Mouse (Mus musculus) liver, adult (tissue): ENCODE data around the gene Abtb2.

Experiments used
- GATA4 ChIP-seq: IDR thresholded peaks from 2 replicates; pipeline ENCODE4 v1.6.1; 2014; ENCODE audit warnings: mild to moderate bottlenecking, low read length; ENCODE audit not compliant: insufficient replicate concordance

Gene Abtb2

DNA sequence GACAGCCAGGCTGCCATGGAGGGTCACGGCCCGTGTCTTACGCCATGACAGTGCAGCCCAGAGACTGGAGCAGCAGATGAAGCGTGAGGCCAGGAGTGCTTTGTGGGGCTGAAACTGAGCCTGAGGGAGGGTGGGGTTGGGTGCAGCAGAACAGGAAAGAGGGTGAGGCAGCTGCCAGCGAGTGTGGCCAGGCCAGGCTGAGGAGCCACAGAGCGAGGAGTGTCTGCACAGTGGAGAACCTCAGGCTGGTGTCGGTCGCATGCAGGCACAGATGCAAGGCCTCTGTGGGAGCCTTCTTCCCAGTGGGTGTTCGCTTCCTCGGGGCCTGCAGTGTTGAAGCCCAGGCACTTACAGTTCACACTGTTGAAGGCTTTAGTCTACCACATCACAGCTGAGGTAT is 137.2 kb downstream of the Abtb2 start:
- no peak for TF ChIP-seq GATA4

DNA sequence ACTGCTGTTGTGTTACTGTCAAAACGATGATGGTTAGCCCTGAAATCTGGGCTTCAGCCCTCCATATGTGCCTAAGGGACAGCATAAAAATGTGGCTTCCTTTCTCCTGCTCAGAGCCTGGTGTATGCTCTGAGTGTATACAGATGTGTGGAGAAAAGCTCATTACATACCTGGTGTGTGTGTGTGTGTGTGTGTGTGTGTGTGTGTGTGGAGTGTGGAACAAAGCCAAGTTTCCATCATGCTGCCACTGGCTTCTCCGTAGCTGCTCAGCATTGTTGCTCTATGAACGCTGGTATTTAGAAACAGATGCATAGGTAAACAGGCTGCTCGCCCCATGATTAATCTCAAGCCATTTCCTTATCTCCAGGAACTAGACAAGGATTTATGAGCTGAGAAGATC is 137.8 kb downstream of the Abtb2 start:
- no peak for TF ChIP-seq GATA4

DNA sequence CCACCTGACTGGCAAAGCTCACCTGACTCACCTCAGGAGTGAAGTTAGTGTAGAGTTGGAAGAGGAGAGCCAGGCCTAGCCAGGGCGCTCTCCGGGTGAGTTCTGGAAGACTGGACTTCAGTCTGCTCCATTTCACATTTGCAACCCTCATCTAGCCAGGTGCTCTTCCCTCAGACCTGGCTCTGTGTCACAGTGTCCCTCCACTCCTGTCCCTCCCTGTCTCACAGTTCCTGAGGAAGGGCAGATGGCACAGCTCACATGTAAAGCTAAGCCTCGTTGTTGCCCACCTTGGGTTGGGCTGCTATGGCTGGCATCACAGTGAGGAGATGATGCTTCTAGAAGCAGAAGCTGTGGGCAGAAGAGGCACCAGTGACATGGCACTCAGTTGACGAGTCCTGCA is 139.7 kb downstream of the Abtb2 start:
- no peak for TF ChIP-seq GATA4

DNA sequence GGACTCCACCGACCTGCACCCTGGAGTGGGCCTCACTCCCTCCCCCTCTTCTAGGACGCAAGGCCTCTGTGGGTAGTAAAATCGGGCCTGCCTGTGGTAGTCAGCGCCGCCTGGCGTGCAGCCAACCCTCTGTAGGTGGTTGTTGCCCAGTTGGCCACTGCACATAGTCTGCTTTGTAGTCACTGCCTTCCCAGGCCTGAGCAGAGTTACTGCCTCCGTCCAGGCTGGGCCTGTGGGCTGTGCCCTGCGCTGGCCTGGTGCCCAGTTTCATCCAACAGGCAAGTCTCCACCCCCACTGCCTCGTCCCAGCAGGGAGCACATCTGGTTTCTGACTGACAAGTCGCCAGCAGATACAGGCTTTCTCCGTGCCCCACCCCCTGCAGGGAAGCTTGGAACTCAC is 140.1 kb downstream of the Abtb2 start:
- no peak for TF ChIP-seq GATA4

DNA sequence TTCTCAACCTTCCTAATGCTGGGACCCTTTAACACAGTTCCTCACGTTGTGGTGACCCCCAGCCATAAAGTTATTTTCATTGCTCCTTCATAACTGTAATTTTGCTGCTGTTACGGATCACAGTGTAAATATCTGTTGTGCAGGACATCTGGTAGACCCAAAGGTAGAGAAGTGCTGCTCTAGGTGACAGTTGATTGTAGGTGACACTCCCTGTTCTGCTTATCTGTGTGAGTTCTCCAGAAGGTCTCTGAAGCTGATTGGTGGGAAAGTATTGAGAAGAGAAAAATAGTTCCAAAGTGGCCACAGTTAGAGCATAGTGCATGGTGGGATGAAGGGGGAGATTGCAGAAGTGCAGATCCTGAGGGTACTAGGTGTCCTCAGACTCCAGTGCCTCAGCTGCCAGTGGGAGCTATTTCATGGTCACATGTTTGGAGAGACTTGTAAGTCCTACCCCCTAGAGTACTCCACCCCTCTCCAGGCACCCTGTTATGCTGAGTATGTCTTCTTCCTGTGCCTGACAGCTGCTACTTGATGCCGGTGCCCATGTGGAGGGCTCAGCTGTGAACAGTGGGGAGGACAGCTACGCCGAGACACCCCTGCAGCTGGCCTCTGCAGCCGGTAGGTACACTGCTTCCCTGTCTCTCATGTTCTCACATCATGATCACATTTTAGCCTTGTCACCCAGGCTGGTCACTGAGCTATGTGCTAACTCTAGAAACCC is 141.1 kb downstream of the Abtb2 start:
- TF ChIP-seq GATA4 = no peak

DNA sequence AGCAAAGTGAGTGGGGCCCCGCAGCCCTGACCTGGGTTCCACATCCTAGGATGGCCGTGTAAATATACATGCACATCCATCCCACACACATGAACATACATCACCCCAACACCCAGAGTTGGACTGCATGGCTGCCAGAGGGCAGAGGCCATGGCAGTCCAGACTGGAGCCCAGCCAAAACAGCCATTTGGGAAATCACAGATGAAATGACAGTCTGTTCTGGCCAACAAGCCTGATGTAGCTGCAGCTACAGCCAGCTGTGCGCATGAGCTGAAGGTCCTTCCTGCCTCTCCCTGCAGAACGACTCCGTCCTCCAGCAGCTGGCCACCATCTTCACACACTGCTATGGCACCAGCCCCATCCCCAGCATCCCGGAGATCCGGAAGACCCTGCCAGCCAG is 144.7 kb downstream of the Abtb2 start:
- no peak for TF ChIP-seq GATA4

DNA sequence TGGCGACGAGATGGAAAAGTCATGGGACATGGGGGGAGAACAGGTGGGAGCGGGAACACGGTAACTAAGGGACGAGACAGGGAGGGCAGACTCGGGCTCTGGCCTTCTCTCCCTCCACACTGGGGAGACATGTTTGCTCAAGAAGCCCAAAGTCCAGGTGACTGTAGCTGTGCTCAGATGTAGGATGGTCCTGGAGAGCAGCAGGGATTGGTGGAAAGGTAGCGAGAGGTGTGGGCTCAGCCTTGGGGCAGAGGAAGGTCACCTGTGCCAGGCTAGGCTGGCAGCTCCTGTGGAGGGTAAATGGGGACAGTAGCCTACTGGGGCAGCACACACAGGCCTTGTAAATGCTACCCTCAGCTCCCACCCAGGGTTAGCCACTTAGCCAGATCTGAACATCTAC is 147.7 kb downstream of the Abtb2 start:
- no peak for TF ChIP-seq GATA4

DNA sequence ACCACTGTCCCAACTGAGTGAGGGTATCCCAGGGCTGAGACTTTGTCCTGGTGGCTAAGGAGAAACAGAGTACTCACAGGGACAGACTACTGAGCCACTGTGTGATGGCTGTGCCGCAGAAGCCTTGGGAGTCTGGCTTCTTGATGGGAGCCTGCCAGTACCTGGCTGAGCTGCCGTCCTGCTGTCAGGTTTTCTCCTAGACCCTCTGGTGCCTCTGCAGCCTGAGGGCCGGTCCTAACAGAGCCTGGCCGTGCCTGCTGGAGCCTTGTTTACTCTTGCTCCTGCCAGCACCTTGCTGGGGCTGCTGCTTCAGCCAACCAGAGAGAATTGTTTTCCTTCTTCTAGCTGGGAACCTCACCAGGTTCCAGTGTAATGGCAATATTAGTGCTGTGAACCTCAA is 148.3 kb downstream of the Abtb2 start:
- TF ChIP-seq GATA4 = no peak

DNA sequence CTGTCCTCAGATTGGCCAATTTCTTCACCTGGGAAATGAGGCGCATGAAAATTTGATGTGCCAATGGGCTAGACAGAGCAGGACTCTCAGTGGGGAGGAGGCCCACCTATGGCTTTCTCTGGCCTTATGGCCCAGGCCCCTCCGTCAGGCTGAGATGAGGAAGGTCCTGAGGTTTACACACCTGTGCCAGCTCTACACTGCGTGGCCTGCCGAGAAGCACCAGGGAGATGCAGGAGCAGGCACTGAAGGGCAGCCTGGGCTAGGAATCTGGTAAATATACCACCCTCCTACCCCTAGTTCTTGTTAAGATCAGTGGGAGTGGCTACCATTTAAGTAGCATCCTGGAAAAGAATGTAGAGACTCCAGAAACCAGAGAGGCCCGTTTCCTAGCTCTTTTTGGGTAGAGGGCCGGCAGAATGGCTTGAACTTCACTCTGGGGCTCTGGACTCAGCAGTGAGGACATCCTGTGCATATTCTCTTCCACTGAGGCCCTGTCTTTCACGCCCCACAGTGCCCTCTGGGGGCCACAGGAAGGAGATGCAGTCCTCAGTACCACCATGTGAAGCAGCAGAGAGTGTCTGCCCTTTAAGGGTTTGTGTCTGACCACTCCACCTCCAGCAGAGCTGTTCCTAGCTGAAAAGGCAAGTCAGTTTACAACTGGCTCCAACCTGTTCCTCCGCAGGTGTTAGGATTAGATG is 152.6 kb downstream of the Abtb2 start:
- no peak for TF ChIP-seq GATA4

DNA sequence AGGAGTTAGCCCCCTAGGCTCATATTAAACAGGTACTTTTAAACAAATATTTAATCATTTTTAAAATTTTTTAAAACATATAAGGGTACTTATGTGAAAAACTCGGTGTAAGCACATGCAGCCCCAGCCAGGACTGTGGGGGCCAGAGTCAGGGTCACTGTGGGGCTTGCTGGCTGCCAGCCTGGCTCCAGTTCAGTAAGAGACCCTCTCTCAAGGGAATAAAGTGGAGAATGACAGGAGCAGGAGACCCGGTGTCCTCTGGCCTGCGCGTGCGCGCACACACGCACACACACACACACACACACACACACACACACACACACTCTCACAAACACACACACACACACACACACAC is 153.2 kb downstream of the Abtb2 start:
- TF ChIP-seq GATA4 = no peak

DNA sequence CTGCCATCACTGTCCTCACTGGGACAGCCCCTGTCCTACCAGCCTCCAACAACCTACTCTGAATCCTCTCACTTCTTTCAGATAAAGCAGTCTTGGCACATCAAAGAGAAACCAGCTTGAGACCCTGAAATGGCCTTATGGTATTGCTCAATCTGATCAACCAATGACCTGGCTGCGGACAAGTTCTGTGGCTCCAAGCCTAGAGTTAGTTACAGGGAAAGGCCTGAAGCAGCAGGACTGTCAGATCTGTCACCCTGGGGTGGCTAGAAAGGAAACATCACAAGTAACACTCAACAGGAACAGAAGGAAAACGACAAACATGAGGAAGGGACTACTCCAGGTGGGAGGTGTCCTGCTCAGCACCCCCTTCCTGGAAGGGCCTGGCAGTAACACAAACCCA is 158.4 kb downstream of the Abtb2 start:
- no peak for TF ChIP-seq GATA4

DNA sequence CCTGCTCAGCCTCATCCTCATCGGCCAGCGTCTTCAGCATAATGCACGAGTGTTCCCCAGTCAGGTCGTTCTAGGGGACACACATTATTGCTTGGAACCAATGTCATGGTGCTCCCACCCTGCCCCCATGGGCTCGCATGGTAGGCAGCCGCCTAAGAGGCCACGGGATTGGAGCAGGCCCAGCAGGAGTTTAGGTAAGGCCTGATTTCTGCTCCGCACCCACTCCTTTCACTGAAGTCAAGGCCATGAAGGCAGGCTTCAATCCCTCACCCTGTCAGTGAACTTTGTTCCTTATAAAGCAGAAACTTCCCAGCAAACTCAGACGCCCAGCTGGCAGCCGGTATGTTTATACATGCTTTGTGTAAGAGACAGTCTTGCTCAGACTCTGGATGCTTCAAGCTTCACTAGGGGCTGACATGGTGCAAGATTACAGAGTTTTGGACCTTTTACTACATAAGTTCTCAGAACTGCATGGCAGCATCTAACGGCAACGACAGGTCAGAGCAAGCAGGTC is 162.0 kb downstream of the Abtb2 start:
- TF ChIP-seq GATA4 = no peak

DNA sequence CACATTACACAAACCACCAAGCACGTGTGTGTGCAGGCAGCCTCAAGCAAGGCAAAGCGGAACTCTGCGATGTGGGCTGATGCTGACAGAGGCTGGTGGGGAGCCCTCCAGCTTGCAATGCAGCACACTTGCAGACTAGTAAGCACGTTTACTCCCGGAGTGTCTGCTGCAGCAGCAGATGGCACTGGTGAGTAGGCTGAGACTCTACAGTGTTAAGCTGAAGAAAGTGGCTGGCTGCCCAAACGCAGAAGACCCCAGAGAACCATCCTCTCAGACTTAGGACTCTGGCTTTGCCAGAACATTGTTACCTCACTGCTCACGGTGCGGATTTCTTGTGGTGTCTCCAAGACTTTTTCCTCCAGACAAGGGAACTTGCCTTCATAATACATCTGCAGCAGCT is 164.9 kb downstream of the Abtb2 start:
- no peak for TF ChIP-seq GATA4

DNA sequence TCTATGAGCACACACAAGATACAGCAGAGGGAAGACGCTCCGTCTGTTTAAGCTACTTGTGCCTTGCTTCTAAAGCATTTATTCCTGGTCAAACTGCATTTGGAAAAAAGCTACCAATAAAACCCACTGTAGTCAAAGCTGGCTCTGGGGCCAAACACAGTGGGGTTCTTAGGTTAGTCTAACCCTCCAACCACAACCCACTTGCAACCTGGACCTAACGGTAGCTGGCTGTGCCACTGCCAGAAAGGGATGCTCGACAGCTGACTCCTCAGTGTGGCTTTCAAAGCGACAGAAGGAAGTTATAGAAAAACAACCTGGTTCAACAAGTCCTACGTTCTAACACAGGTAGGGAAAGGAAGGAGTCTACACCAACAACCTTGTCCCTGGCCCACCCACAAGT is 165.3 kb downstream of the Abtb2 start:
- TF ChIP-seq GATA4 = no peak

DNA sequence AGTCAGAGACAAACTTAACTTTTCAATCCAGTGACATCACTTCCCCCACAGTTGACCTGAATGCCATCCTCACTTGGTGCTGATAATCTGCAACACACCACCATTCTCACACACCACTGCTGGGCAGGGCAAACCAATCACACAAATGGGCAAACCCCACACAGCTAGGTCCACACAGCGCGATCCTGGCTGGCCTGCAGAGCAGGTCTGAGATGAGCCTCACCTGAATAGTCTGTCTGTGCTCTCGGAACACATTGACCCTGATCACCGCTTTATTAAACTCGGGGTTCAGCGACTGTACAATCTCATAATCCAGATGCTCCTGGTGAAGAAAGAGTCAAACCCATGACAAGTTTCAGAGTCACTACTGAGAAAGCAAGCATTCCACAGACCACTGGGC is 176.7 kb downstream of the Abtb2 start:
- no peak for TF ChIP-seq GATA4

DNA sequence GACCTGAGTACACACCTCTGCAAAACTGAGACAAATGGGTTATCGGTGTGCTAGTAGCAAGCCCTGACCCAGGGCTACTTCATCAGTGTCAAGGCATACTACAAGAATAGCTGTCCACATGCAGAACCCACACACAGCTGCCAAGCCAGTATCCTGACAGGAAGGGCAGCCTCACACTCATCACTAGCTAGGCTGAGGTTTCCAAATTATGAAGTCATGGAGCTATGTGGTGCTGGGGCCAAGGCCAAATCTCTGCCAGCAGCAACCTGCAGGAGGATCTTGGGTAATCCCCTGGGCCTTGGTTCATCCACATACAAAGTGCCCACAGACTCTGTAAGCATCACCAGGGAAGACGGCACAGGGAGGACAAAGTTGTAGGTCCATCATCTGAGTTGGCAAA is 177.4 kb downstream of the Abtb2 start:
- no peak for TF ChIP-seq GATA4

DNA sequence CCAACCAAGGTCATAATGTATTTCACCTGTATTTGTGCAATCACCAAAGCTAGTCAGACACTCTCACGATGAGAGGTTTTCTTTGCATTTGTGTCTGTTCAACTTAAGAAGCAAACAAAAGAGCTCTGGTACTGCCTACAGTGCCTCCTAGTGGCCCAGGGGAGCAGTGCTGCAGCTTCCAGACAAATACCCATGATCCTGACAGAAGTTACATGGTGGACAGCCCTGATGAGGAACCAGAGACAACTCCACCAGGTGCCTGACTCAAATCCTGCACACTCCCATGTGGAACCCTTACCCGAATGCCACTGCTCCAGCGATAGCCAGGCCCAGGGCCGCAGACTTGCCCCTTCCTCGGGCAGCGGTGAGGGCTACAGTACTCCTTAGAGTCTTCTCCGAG is 177.9 kb downstream of the Abtb2 start:
- TF ChIP-seq GATA4 = no peak
